Mouse (Mus musculus) CD4-positive helper T cell, adult 2 months (primary cell): Measurements from ENCODE around the gene Scn4a.
A peak's percentile ranks its signal among the peaks of the same experiment; 100 is the strongest.

ENCODE experiments used
- DNase-seq: peaks from one replicate; pipeline ENCODE4 v3.0.0-alpha.2; 2012; ENCODE audit warnings: low read depth, missing footprints, low spot score

Gene Scn4a

DNA sequence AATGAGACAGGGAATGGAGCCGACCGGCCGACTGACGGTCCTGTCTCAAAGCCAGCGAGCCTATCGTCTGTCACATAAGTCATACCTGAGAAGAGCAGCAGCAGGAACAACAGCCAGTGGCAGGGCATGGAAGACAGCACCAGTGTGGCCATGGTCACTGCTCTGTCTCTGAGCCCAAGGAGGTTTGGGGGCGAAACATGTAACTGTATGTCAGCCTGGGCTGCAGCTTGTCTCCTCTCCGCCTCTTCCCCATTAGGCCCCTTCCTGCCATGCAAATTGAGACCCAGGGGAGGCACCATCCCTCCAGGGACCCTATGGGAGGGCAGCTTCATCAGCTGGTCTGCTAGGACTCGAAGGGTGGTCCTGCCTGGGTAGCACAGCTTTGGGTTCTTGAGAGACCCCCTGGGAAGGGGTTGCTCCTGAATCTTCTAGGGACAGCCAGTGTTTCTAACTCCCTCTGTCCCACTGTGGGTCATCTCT lies 38.7 kb downstream of the Scn4a start, which contains the start of gene Cd79b:
Gene Cd79b (minus strand): TSS at position 430 of the 480 bp plus-strand sequence.
- DNase-seq: no peak

DNA sequence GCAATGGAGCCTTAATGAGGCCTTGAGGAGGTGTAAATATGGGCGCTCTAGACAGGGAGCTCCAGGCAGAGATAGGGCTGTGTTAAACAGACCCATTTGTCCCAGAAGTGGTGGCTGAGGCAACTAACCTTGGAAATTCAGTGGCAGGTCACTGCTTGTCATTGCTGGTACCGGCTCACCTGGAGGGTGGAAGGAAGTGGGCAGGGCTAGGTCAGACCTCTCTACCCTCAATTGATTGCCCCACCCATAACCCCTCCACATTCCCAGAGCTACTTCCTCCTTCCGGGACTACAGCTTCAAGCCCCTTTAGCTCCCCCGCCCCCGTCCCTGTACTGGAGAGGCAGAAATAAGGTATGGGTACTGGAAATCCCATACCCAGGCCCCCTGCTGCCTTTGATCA lies 39.6 kb downstream of the Scn4a start:
- DNase-seq: no peak

GRCm38 (mm10) chr11:106310123-106310522 lies 43.0 kb downstream of the Scn4a start:
- no peak for DNase-seq

GRCm38 (mm10) chr11:106308162-106308561 lies 44.9 kb downstream of the Scn4a start:
- DNase-seq: no peak

DNA sequence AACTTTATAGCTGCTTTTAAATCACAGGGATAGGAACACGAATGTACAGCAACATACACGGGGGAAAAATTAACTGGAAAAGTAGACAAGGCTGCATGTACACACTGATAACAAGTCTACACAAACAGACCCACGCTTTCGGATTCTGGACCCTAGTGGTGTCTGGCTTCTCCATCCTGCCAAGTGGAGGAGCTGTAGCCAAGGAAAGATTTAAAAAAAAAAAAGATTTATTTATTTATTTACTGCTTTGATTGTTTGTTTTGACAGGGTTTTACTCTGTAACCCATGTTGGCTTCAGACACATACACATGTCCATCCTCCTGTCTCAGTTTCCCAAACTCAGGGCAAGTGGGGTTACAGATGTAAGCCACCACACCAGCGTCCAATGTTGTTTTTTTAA lies 45.7 kb downstream of the Scn4a start:
- DNase-seq: no peak

GRCm38 (mm10) chr11:106306758-106307157 lies 46.3 kb downstream of the Scn4a start:
- no peak for DNase-seq

GRCm38 (mm10) chr11:106306065-106306385 lies 47.1 kb downstream of the Scn4a start:
- DNase-seq: no peak

DNA sequence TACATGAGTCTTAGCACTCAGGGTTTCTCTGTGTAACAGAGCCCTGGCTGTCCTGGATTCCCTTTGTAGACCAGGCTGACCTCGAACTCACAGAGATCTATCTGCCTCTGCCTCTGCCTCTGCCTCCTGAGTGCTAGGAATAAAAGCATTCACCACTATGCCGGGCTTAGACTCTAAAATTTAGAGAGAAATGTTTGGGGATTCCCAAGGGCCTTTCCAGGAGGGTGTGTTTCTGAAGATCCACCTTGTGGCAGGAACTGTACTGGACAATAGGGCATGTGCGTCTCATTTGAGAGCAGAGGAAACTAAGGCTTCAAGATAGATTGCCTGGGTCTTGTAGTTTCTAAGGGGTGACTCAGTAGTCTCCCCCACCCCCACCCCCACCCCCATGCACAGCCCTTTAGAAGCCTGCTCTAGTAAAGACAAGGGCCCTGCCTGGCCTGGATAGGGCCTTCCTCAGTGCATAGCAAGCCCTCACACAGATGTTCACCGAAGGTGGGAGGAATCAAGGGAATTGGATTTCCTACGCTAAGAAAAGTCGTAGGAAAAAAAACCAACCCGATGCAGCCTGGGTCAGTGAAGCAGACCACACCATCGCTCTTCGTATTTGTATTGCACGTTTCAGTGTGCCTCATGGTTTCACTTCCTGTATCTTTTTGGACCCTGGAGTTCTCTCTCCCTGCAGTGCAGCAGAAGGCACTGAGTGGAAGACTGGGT lies 47.6 kb downstream of the Scn4a start:
- no peak for DNase-seq

DNA sequence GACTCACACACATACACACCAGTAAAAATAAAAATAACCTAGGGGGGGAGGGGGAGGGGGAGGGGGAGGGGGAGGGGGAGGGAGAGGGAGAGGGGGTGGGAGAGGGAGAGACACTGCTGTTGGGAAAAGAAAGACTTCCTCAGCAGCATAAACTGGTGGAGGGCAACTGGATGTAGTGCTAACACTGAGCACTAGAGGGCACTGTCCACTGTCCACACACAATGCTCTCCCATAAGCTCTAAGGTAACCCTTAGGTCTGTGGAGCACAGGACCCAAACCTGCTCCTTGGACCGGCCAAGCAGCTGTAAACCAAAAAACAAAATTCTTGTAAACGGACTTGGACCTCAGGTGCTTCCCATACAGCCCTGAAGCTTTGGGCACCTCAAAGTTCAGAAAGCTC lies 50.5 kb downstream of the Scn4a start:
- peak; percentile 78 for DNase-seq

- no peak for DNase-seq
These were observed 51.3 kb downstream of the Scn4a start, which contains the start of gene Gh for GRCm38 (mm10) chr11:106301765-106302164. Gene Gh, minus strand, starts transcription at chr11:106301865.

GRCm38 (mm10) chr11:106291861-106292260 lies 61.2 kb downstream of the Scn4a start:
- DNase-seq: no peak

- DNase-seq: no peak
These were observed 62.7 kb downstream of the Scn4a start for GRCm38 (mm10) chr11:106290376-106290775.

DNA sequence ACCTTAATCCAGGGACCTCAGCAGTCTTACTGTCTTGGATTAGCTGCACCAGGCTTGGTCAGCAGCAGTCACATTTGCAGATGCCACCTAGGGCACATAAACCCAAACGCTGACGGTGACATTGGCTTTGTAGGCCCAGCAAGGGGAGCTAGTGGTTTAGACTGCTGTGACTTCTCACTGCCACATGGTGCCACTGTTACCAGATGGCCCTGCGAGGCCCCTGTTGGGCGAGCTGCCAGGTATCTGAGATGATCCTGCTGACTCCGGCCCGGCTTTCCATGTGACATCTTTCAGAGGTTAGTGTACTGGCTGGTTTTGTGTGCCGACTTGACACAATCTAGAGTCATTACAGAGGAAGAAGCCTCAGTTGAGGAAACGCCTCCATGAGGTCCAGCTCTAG lies 63.7 kb downstream of the Scn4a start:
- DNase-seq: no peak

GRCm38 (mm10) chr11:106286987-106287386 lies 66.1 kb downstream of the Scn4a start:
- DNase-seq: no peak

- DNase-seq: no peak
These were observed 66.9 kb downstream of the Scn4a start for GRCm38 (mm10) chr11:106286206-106286605.

DNA sequence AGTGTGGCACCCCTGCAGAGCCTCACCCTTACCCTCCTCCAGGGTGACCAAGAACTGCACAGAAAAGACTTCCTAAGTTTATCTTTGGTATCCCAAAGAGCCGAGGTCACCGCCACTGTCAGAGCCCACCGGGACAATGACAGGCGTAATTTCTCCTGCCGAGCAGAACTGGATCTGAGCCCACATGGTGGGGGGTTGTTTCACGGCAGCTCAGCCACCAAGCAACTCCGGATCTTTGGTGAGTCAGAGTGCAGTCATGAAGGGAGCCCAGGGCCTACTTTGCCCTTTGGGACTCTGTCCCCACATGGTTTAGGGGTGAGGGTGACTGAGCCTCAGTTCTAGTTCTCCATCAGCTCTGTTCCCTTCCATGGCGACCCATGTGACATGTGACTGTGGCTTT lies 69.0 kb downstream of the Scn4a start:
- DNase-seq: no peak

DNA sequence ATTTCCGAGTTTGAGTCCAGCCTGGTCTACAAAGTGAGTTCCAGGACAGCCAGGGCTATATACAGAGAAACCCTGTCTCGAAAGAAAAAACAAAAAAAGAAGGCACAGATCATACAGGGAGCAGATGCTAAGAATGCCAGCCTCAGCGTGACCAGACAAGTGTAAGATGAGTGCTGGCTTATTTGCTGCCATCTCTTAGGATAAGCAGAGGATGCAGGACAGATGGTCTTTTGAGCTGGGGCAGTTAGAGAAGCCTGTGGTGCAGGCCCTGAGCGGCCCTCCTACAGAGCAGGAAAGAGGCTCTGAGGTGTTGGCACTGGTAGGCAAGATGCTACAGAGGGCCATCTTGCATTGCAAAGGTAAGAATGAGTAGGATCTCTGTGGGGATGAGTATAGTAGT lies 69.7 kb downstream of the Scn4a start:
- DNase-seq: no peak

DNA sequence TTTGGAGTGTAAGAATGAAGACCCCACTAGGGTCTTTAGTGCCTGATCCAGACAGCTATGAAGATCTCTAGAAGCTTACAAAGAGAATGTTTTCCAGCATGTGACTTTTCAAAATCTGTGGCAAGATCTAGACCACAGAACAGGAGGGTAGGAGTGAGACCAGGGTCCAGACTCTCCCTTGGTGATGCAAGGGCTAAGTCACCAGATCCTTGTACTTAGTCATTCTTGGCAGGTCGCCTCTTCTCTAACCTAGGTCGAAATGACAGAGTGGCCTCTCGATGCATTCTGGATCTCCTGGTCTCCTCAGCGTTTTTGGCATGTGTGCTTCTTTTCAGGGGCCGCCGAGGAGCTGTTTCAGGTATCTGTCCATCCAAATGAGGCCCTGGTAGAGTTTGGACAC lies 70.6 kb downstream of the Scn4a start:
- DNase-seq: no peak

- DNase-seq: peak; percentile 95
These were observed 76.6 kb downstream of the Scn4a start, which contains the start of gene Tcam1 for GRCm38 (mm10) chr11:106276454-106276853. Gene Tcam1, plus strand, starts transcription at chr11:106276672.

DNA sequence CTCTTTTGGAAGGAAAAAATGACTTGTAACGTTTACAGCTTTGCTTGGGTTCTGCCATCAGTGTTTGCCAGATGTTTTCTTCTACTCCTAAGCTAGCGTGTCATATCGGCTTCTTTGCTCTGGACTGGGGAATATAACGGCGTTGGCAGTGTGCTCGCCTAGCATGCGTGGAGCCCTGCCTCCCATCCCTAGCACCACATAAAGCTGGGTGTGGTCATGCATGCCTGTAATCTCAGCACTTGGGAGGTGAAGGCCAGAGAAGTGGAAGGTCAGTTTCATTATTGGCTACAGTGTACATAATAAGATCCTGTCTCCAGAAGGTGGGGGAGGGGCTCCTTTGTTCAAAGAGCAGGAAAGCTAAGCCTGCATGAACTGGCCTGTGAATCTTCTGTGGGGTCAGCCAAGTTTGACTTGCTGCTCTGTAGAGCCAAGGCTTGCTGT lies 78.1 kb downstream of the Scn4a start:
- no peak for DNase-seq

GRCm38 (mm10) chr11:106274374-106274773 lies 78.7 kb downstream of the Scn4a start:
- no peak for DNase-seq

GRCm38 (mm10) chr11:106273811-106274210 lies 79.3 kb downstream of the Scn4a start:
- no peak for DNase-seq

GRCm38 (mm10) chr11:106273311-106273684 lies 79.8 kb downstream of the Scn4a start:
- no peak for DNase-seq
